Mouse (Mus musculus) thymus, postnatal 0 days (tissue): ENCODE results near the gene Gm10320. TPM values are rescaled to one million over a fixed set of nuclear protein-coding genes. Genes with fewer than 3 reads are reported as not detected.

ENCODE experiments used
- DNase-seq: peaks from one replicate; pipeline ENCODE4 v3.0.0-alpha.2; 2015; ENCODE audit warnings: low spot score
- polyA plus RNA-seq: library from polyadenylated mRNA; unstranded; fragments of >200 nt; fragmentation: Nextera tagmentation; extraction: Ambion mirVana; gene quantifications from 2 replicates; pipeline ENCODE4 v1.2.1, GENCODE M21; 2015

The Gm10320 gene
- 0.82 and 1.8 TPM in 2 replicates for polyA plus RNA-seq

GRCm38 (mm10) chr13:98491909-98492308, at the start of gene Gm10320:
TSS of gene Gm10320 (minus strand) at chr13:98492001.
- DNase-seq, result no peak

- no peak for DNase-seq
These were observed 49.8 kb upstream of the Gm10320 start for GRCm38 (mm10) chr13:98541601-98542000.

DNA sequence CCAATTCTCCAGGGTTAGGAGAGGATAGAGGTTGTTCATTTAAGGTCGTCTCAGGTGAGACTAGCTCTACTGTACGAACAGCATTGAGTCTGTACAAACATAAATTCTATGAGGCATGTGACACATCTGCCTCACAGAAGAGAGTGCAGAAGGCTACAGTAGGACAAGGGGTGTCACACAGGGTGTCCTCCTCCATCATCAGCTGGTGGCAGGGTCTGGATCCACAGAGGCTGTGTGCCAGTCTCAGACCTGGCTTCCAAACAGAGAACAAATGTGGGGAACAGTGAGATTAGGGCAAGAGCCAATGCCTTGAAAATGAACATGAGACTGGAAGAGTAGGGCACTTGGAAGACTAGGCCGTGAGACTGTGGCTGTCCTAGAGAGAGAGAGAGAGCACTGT, 48.4 kb upstream of the Gm10320 start:
- no peak for DNase-seq

- no peak for DNase-seq
These were observed 47.5 kb upstream of the Gm10320 start for GRCm38 (mm10) chr13:98539311-98539710.

DNA sequence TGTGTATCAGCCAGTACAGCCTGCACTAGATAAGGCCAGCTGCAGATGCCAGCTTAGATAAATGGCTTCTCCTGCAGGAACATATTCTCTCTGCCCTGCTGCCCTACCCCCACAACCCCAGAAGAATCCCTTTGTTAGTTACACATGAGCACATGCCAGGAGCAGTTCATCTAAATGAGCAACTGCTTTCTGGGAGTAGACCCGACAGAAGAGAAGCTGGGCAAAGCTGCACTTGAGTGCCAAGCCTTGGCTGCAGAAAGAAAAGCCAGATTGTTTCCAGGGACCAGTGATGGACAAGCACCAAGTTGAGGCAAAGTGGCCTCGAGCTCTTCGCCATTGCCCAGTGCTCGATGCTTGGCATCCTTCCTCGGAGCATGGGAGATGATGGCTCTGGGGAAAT, 46.8 kb upstream of the Gm10320 start:
- DNase-seq, result no peak

GRCm38 (mm10) chr13:98534913-98535262, 43.1 kb upstream of the Gm10320 start:
- no peak for DNase-seq

DNA sequence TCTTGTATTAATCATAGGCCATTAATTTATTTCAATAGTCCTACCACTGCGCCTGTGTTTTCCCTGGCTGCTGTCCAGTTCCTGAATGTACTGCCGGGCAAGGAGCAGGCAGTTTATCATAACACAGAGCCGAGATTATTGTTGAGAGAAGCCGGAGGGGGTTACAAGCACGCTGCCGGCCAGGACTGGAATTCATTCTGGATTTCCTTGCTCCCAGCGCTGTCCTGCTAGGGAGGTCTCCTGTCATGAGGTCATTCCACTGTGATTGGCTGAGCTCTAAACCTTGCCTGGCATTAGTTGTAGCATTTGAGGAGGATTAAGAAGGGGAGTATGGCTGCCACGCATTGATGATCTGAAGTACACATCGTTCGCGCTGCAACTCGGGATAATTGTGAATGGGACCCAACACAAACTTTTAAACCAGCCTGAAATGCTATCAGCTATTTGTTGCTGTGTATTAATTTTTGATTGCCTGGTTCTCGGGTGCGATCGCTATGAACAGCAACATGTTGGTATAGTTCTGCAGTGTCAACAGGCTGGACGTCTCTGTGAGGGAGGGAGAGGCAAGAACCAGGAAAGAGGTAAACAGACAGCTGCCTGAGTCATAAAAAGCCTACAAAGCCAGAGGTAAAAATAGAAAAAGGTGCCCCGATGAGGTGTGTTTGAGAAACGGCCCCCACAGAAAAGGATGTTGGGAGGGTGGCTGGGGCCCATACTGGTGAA, 42.5 kb upstream of the Gm10320 start:
- DNase-seq, result no peak

DNA sequence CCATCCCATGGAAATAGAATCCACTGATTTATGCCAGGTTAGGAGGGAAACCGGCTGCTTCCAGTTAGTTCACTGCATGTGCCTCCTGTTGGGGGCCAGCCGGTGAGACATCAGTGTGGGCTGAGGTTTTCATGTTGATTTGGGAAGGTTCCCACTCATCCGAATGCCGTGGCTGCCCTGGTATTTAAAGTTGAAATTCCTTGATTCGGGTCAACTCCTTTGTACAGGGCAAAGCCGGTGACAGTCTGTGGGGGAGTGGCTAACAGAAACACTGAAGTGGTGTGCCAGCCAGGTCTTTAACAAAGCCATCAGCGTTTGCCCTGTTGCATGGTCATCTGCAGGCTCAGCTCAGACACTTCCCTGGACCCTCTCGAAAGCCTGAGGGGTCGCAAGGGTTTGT, 41.6 kb upstream of the Gm10320 start:
- DNase-seq, result no peak

GRCm38 (mm10) chr13:98532699-98533375, 41.0 kb upstream of the Gm10320 start:
- no peak for DNase-seq

- no peak for DNase-seq
These were observed 40.2 kb upstream of the Gm10320 start for GRCm38 (mm10) chr13:98531976-98532375.

GRCm38 (mm10) chr13:98531306-98531705, 39.5 kb upstream of the Gm10320 start:
- no peak for DNase-seq

GRCm38 (mm10) chr13:98523719-98524316, 32.0 kb upstream of the Gm10320 start:
- no peak for DNase-seq

DNA sequence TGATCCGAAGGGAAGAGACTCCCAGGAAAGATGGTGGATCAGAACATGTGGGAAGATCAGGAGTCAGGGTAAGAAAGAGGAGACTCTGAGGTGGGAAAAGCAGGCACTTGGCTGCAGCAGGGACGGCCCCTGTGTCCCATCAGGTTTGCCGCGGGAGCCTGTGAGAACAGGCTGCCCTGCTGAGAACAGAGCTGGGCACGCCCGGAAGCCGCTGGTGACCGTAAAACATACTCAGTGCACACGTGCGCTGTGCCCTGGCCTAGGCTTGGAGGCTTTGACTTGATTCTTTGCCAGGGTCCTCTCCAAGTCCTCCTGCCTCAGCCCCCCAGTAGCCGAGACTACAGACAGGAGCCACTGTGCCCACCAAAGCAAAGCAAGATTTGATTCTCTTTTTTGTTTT, 26.5 kb upstream of the Gm10320 start:
- no peak for DNase-seq

DNA sequence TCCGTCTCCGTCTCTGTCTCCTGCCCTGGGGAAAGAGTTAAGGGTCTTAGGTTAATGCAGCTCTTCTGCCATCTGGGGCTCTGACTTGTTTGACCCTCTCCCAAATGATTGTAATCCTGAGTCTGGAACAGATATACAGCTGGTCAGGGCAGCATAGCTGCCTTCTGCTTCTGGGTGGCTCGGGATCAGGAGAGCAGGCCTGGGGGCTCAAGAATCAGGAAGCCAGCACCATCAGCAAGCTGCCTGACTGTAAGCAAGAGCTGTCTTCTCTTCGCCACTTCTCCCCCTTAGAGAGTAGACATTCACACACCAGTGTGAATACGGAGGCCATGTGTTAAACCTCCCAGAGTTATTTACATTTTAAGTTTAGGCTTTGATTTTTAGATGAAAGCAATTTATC, 25.9 kb upstream of the Gm10320 start:
- DNase-seq, result no peak

DNA sequence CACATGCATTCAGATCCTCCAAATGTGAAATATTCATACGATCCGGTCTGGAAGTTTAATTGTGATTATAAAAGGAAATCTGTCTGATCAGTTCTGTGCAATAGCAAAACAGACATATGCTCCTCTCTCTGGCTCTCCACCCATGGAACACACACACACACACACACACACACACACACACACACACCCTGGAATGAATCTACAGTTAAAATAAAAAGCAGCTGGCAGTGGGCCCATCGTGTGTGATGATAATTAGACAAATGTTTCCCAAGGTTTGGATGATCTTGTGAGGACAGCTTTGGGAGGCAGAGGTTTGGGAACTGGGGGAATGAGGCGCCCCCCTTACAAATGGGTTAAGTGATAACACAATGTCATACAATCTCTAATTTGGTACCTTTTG, 25.2 kb upstream of the Gm10320 start:
- no peak for DNase-seq

DNA sequence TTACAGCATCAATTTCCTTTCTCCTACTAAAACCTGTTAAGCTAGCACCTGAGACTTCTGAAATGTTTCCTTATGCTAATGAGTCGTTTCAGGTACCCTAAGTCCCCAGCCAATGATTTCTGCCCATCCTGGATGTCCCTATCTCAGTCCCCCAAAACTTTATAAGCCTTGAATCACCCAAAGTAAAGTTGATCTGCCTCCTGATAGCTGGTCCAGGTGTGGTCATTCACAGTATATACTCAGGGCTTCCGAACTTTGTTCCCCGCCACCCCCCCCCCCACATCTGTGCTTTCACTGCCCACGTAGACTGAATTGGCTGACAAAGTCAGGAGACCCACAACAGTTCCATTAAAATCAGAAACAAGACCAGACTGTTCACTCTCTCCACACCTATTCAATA, 20.3 kb upstream of the Gm10320 start:
- DNase-seq, result no peak

GRCm38 (mm10) chr13:98507656-98508055, 15.9 kb upstream of the Gm10320 start:
- no peak for DNase-seq

DNA sequence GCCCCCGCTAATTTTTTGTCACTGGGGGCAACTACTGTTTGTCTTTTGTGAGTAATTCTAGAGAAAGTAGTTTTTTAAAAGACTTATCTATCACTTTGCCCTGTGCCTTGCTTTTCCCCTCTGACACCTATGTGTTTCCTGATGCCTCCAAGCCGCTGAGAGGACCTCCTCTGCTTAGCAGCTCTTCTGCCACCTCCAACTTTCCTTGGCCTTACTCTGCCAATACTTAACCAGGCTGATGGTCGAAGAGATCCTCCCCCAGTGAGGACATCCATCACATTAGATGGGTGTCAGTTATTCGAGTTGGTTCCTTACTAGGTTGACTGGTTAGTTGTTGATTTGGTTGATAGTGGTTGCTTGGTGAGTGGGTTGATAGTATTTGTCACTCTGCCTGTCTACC, 14.7 kb upstream of the Gm10320 start:
- DNase-seq, result no peak

- DNase-seq, result no peak
These were observed 14.2 kb upstream of the Gm10320 start for GRCm38 (mm10) chr13:98505989-98506388.

GRCm38 (mm10) chr13:98505489-98505857, 13.7 kb upstream of the Gm10320 start:
- DNase-seq, result no peak

GRCm38 (mm10) chr13:98504661-98505488, 13.1 kb upstream of the Gm10320 start:
- no peak for DNase-seq

- DNase-seq, result no peak
These were observed 12.4 kb upstream of the Gm10320 start for GRCm38 (mm10) chr13:98504181-98504660.
